Mouse (Mus musculus) midbrain, embryonic 16.5 days (tissue): ENCODE data around the gene Pald1. TPM values are rescaled to one million over a fixed set of nuclear protein-coding genes. Genes with fewer than 3 reads are reported as not detected.

Experiments
- ATAC-seq: fragments of 200-750 bp; cut with Nextera tagmentation; 2 replicates; pipeline ENCODE4 v1.8.0; 2017; ENCODE audit warnings: moderate TSS enrichment
- H3K27ac ChIP-seq: fragments of 300-500 bp; sonication (generic); 2 replicates; pipeline ENCODE4 v1.5.1; 2014; ENCODE audit warnings: mild to moderate bottlenecking, low read length, mixed read lengths
- H3K27me3 ChIP-seq: fragments of 300-500 bp; sonication (generic); 2 replicates; pipeline ENCODE4 v1.6.1; 2014; ENCODE audit warnings: low read depth, low read length, mixed read lengths; ENCODE audit not compliant: control insufficient read depth, insufficient read depth
- H3K36me3 ChIP-seq: fragments of 300-500 bp; sonication (generic); 2 replicates; pipeline ENCODE4 v1.6.1; 2014; ENCODE audit warnings: mild to moderate bottlenecking, low read length, moderate library complexity, mixed read lengths; ENCODE audit not compliant: control insufficient read depth, insufficient read depth
- H3K4me1 ChIP-seq: fragments of 300-500 bp; sonication (generic); 2 replicates; pipeline ENCODE4 v1.6.1; 2014; ENCODE audit warnings: mild to moderate bottlenecking, low read length, mixed read lengths; ENCODE audit not compliant: control insufficient read depth, insufficient read depth
- H3K4me2 ChIP-seq: fragments of 300-500 bp; sonication (generic); 2 replicates; pipeline ENCODE4 v1.6.1; 2014; ENCODE audit warnings: mild to moderate bottlenecking, low read length, mixed read lengths
- H3K4me3 ChIP-seq: fragments of 300-500 bp; sonication (generic); 2 replicates; pipeline ENCODE4 v1.5.1; 2014; ENCODE audit warnings: low read depth, mild to moderate bottlenecking, low read length, moderate library complexity, mixed read lengths
- H3K9ac ChIP-seq: fragments of 300-500 bp; sonication (generic); 2 replicates; pipeline ENCODE4 v1.6.1; 2014; ENCODE audit warnings: low read depth, low read length, mixed read lengths
- H3K9me3 ChIP-seq: fragments of 300-500 bp; sonication (generic); replicated peaks from 2 replicates; pipeline ENCODE4 v1.6.1; 2014; ENCODE audit warnings: mild to moderate bottlenecking, low read length, mixed read lengths; ENCODE audit not compliant: control insufficient read depth, poor library complexity, severe bottlenecking
- WGBS: fragments of 180-500 bp; shearing (Covaris S2); extraction: QIAGEN DNeasy Blood & Tissue Kit; methylation state at CpG from one replicate; pipeline ENCODE4 v1.1.7; 2014; 5-methylcytosine and 5-hydroxymethylcytosine counted together
- polyA plus RNA-seq: library from polyadenylated mRNA; unstranded; fragments of >200 nt; fragmentation: Nextera tagmentation; extraction: Ambion mirVana; gene quantifications from 2 replicates; pipeline ENCODE4 v1.2.1, GENCODE M21; 2015

Gene Pald1
- polyA plus RNA-seq, 1 experiment from 2014 or later: 20.6 TPM

GRCm38 (mm10) chr10:61341045-61341444, 42.3 kb downstream of the Pald1 start:
- Histone ChIP-seq H3K27ac (no peak overlapping the region), H3K9ac (no peak overlapping the region), H3K4me2 (no peak overlapping the region), H3K4me1 (no peaks in the 10 kb centered on the region), H3K36me3 (no peaks in the 10 kb centered on the region), H3K4me3 (no peak overlapping the region), H3K27me3 (no peaks in the 10 kb centered on the region), H3K9me3 (no peaks in the 10 kb centered on the region)
- ATAC-seq: no peak
- 90% methylated on average over 5 of the region's 5 CpGs for WGBS

DNA sequence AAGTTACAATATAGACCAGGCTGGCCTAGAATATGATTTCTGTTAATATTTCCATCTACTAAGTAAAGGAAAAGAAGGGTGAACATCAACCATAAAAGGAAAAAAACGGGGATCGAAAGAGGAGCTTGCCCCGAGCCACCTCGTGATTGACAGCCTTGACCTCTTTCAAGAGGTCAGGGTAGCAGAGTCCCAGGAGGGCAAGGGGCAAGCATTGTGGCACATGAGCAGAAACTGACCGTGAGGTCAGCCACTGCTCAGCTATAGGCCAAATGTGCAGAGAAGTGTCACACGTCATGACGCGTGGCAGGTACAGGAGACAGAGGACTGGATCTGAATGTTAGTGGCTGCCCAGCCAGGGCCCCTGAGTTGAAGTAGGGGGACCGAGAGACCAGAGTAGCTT, 43.1 kb downstream of the Pald1 start:
- no peaks in the 10 kb centered on the region for H3K9me3 ChIP-seq
- no peak overlapping the region for H3K9ac ChIP-seq
- H3K4me3 ChIP-seq: no peak overlapping the region
- H3K36me3 ChIP-seq: no peaks in the 10 kb centered on the region
- WGBS: 80% methylated on average over 9 of the region's 9 CpGs
- no peak overlapping the region for H3K4me2 ChIP-seq
- H3K27me3 ChIP-seq: no peaks in the 10 kb centered on the region
- ATAC-seq: no peak
- no peak overlapping the region for H3K27ac ChIP-seq
- H3K4me1 ChIP-seq: no peaks in the 10 kb centered on the region

GRCm38 (mm10) chr10:61339216-61339615, 44.1 kb downstream of the Pald1 start:
- Histone ChIP-seq H3K4me1 (no peaks in the 10 kb centered on the region), H3K9me3 (no peaks in the 10 kb centered on the region), H3K36me3 (no peaks in the 10 kb centered on the region), H3K27ac (no peak overlapping the region), H3K27me3 (no peaks in the 10 kb centered on the region), H3K4me2 (no peak overlapping the region), H3K4me3 (no peak overlapping the region), H3K9ac (no peak overlapping the region)
- no peak for ATAC-seq
- WGBS: 92% methylated on average over 9 of the region's 9 CpGs

- Histone ChIP-seq H3K9ac (no peak overlapping the region), H3K27me3 (no peaks in the 10 kb centered on the region), H3K4me3 (no peak overlapping the region), H3K9me3 (no peaks in the 10 kb centered on the region), H3K27ac (no peak overlapping the region), H3K4me1 (no peaks in the 10 kb centered on the region), H3K4me2 (no peak overlapping the region), H3K36me3 (no peaks in the 10 kb centered on the region)
- WGBS: 93% methylated on average over 11 of the region's 11 CpGs
- no peak for ATAC-seq
Measured at GRCm38 (mm10) chr10:61337665-61338064, 45.7 kb downstream of the Pald1 start.

DNA sequence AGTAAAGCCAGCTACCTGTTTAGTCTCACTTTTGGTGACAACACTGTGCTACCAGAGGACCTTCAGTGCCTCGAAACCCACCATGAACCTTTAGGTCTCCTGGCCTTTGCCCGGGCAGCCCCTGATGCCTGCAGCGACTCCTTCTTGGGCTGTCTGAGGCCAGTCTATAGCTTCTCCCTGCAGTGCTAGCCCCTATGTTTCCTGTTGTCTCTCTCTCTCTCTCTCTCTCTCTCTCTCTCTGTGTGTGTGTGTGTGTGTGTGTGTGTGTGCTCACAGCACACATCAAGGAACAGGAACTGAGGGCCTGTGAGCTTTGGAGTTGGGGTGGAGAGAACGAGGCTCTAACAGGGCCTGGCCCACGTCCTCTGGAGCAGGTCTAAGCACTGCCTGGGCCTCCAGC, 46.7 kb downstream of the Pald1 start:
- Histone ChIP-seq H3K4me1 (no peaks in the 10 kb centered on the region), H3K36me3 (no peaks in the 10 kb centered on the region), H3K9me3 (no peaks in the 10 kb centered on the region), H3K27ac (no peak overlapping the region), H3K27me3 (no peaks in the 10 kb centered on the region), H3K4me2 (no peak overlapping the region), H3K4me3 (no peak overlapping the region), H3K9ac (no peak overlapping the region)
- ATAC-seq: no peak
- WGBS: 80% methylated on average over 5 of the region's 5 CpGs

DNA sequence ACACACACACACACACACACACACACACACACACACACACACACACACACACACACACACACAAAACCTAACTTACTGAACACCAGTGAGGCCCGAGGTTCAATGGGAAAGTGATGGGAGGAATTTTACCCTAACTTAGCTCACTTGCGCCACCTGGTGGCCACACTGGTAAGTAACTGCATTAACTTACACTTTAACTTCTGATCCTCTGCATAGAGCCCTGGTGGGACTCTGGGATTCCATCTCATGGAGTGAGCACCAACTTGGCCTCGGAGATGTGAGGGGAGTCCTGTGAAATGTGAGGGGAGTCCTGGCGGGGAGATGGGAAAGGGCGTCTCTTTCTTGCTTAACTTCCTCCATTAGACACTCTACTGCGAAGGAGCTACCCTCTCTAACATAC, 47.2 kb downstream of the Pald1 start:
- ATAC-seq: peak; percentile 46; the same call in 1 of the 2 replicates
- Histone ChIP-seq H3K9ac (no peak overlapping the region), H3K27me3 (no peaks in the 10 kb centered on the region), H3K27ac (no peak overlapping the region), H3K4me3 (no peak overlapping the region), H3K9me3 (no peaks in the 10 kb centered on the region), H3K36me3 (no peaks in the 10 kb centered on the region), H3K4me1 (no peaks in the 10 kb centered on the region), H3K4me2 (no peak overlapping the region)
- 20% methylated on average over 6 of the region's 6 CpGs for WGBS

DNA sequence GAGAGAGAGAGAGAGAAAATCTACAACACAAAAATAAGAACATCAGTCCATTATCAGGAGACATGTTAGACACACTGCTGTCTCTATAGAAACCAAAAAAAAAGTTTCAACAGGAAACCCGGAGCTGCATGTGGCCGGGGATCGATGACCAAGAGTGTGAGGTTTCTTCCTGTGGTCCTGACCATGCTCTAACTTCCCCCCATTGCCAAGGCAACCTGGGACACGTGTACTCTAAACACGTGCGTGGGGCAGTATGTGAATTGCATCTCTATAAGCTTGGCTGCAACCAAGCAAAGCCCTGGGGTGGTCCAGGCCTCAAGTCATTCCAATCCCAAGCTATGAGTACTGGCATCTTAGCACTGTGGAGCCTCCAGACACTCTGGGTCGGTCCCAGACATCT, 48.8 kb downstream of the Pald1 start:
- H3K4me1 ChIP-seq: no peaks in the 10 kb centered on the region
- ATAC-seq: no peak
- no peak overlapping the region for H3K9ac ChIP-seq
- no peak overlapping the region for H3K27ac ChIP-seq
- 76% methylated on average over 7 of the region's 7 CpGs for WGBS
- H3K36me3 ChIP-seq: no peaks in the 10 kb centered on the region
- H3K4me2 ChIP-seq: no peak overlapping the region
- no peaks in the 10 kb centered on the region for H3K9me3 ChIP-seq
- H3K27me3 ChIP-seq: no peaks in the 10 kb centered on the region
- no peak overlapping the region for H3K4me3 ChIP-seq

DNA sequence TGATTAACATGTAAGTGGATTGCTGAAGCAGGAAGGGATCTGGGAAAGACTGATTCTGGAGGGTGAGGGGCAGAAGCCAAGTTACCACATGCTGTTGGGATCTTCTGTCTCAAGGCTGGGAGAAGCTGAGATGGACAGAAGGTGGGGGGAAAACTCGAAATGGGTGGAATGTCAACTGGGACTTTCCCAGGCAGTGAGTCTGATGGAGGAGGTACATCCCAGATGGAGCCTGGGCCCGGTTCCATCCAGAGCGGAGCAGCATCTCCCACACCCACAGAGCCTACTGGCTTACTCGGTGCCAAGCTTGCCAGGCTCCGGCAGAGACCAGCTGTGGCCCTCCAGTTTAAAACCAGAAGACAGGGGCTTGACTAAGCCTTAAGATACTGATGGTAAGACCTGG, 52.3 kb downstream of the Pald1 start:
- ATAC-seq: no peak
- H3K36me3 ChIP-seq: no peaks in the 10 kb centered on the region

DNA sequence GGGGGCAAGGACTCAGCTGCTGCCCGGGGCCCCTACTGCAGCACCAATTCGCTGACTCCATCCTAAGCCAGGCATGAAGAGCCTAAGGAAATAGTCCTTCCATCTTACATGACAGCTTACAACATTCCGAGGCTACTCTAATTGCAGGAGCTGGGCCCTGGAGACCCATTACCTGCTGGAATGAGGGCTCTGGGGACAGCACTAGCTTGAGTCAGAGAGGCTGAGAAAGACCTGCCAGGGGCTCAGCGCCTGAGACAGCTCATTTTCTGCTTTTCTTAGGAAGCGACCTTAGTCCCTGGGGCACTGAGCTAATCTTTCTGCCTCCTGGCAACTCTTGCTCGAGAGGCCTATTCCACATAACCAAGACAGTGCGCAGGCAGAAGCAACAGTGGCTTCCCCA, 54.4 kb downstream of the Pald1 start:
- Histone ChIP-seq H3K27ac (no peak overlapping the region), H3K4me3 (no peak overlapping the region), H3K9ac (no peak overlapping the region), H3K9me3 (no peaks in the 10 kb centered on the region), H3K4me2 (no peak overlapping the region), H3K36me3 (no peaks in the 10 kb centered on the region), H3K4me1 (no peaks in the 10 kb centered on the region), H3K27me3 (no peaks in the 10 kb centered on the region)
- 40% methylated on average over 7 of the region's 7 CpGs for WGBS
- ATAC-seq: peak; percentile 66; the same call in 1 of the 2 replicates

More for the DNA sequence above, 52.3 kb downstream of the Pald1 start:
- no peaks in the 10 kb centered on the region for H3K27me3 ChIP-seq
- H3K9ac ChIP-seq: no peak overlapping the region
- H3K27ac ChIP-seq: no peak overlapping the region
- WGBS: 75% methylated on average over 5 of the region's 5 CpGs
- H3K4me1 ChIP-seq: no peaks in the 10 kb centered on the region
- H3K4me3 ChIP-seq: no peak overlapping the region
- no peaks in the 10 kb centered on the region for H3K9me3 ChIP-seq
- H3K4me2 ChIP-seq: no peak overlapping the region

DNA sequence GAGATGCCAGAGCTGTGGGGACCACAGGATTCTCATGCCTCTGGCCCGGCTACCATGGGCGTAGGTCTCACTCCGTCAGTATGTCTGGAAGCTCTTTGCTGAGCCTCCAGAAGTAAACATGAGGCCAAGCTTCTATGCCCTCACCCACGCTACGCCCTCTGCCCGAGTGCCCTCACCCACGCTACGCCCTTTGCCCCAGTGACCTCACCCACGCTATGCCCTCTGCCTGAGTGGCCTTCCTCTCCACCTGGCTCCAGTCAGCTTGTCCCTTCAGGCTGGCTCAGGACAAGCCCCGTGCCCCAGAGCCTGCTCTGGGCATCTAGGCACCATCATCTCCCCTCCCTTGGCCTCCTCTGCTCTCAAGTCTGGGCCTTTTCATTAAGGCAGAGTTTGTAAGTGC, 55.8 kb downstream of the Pald1 start:
- no peak for ATAC-seq

More for the DNA sequence above, 55.8 kb downstream of the Pald1 start:
- no peaks in the 10 kb centered on the region for H3K4me1 ChIP-seq
- H3K9ac ChIP-seq: no peak overlapping the region
- H3K36me3 ChIP-seq: peaks cover 2% of the 10 kb centered on the region; the same call in 1 of the 2 replicates
- H3K27ac ChIP-seq: no peak overlapping the region
- no peak overlapping the region for H3K4me3 ChIP-seq
- H3K27me3 ChIP-seq: no peaks in the 10 kb centered on the region
- no peak overlapping the region for H3K4me2 ChIP-seq
- WGBS: 78% methylated on average over 10 of the region's 10 CpGs
- peaks cover 3% of the 10 kb centered on the region; the same call in 1 of the 2 replicates for H3K9me3 ChIP-seq
